Mouse (Mus musculus) left cerebral cortex, postnatal 36 days (tissue): Measurements from ENCODE around the gene Gstm7. TPM values are rescaled to one million over a fixed set of nuclear protein-coding genes. Genes with fewer than 3 reads are reported as not detected.
"Not testable (repeated sequence)": the region's sequence is repeated elsewhere in the genome, so short reads cannot be mapped to it uniquely, and the experiment has no call there.

Experiments used
- DNase-seq, 2 experiments: peaks; one replicate each; pipeline ENCODE4 v3.0.0; 2021 to 2022; ENCODE audit warnings: low spot score in 2 of 2, mixed read lengths in 1 of 2
- intact Hi-C: fragments of 180-260 bp; cut with DNase I; formaldehyde crosslinking; loops from one replicate; pipeline ENCODE4 v1.15.1; 2025
- total RNA-seq, 2 experiments: library from RNA; stranded (reverse); gene quantifications; 2 replicates each; pipeline ENCODE4 v1.2.3; 2021

Gene Gstm7
- total RNA-seq, 2 experiments from 2014 or later = 81.4 to 92.9 TPM

GRCm38 (mm10) chr3:107895194-107895719 is 36.4 kb downstream of the Gstm7 start:
- no peak for DNase-seq
- intact Hi-C loops = no loop called here

DNA sequence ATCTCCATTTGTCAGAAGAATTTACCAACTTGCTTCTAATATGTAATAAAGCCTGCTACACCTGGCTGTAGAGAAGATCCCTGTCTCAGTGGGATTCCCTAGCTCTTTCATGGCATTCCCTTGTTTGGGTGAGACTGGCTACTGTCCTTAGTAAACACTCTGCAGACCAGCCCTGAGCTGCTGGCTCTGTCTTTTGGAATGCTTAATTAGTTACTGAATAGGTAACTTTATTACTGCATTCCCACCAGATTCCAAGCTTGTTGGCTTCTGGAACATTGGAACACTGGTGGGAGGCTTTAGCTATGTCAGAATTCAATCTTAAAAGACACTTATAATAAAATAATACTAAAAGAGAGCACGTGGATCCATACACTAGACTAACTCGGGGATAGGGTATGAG is 42.4 kb downstream of the Gstm7 start:
- intact Hi-C loops, DNase-seq: not testable (repeated sequence)

- DNase-seq = peak; percentile 38 to 48
- intact Hi-C loops = no loop called here
Observed at GRCm38 (mm10) chr3:107887674-107888495, 43.7 kb downstream of the Gstm7 start.

DNA sequence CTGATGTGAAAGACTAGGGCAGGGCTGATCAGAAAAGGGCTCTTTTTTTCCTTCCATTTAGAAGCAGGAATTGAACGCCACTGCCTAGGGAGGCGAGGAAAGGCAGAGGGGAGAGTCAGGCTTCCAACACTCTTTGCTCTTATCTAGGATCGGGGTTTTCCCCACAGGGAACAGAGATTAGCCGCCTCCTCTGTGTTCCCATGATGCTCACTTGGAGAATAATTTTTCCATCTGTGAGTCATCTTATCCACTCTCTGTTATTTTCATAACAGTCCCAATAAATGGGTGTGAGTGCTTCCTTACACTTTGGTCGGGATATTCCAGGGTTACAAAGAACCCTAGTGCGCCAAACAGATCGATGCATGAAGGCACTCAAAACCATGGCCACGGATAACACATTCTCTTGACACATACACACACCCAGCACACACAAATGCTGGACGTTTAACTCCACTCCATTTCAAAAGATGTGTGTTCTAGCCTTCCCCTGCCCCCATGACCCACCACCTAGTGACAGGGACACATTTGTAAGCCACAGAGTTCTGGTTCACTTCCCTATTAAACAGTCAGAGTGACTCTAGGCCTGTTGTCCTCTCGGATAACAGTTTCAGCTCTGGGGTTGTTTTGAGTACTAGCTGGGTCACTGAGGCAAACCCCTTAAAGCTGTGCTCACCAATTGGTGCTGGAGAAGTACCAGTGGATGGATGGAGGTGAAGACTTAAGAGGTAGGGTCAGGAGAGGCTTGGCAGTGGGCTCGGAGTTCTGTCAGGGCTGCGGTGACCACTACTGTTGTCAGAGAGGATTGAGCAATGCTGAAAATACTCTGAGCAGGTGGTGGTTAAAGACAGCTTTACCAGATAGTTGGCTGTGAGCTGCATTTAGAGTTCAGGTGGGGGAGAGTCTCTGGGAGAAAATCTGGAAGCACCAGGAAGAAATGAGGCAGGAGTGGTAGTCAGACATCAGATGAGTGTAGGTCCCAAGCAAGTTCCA is 53.6 kb downstream of the Gstm7 start:
- intact Hi-C loops = no loop called here
- DNase-seq = no peak

DNA sequence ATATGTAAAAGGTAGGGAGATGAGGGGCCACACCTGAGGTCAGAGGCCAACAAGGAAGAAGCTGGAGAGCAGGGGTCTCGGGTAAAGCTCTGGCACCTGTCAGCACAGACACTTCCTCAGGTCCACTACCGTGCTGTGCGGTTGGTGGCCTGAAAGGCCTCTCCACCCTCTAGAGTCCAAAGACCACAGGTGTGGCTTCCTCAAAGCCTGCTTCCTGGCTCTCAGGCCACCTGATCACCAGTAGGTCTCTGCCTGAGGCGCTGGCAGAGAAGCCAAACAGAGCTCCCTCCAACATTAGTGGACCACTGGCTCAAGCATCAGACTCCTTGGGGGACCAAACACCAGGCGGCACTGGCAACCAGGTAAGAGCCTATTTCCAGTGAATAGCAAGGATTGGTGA is 54.6 kb downstream of the Gstm7 start, which contains the start of gene Eps8l3:
TSS of gene Eps8l3 (plus strand) at position 225 of the 400 bp plus-strand sequence.
- intact Hi-C loops = no loop called here
- no peak for DNase-seq

Other genes with a start within 250 kb of the Gstm7 start
- 100 to 1,000 TPM; 325 TPM for gene Ahcyl1, start 235.3 kb downstream of the Gstm7 start, total RNA-seq
- gene Csf1, start 171.3 kb downstream of the Gstm7 start, total RNA-seq = 10 to 100 TPM; 12.4 to 14.0 TPM
- not detected for gene Eps8l3, start 54.6 kb downstream of the Gstm7 start, total RNA-seq
- gene Gstm5, start 36.0 kb downstream of the Gstm7 start, total RNA-seq = 100 to 1,000 TPM; 221 to 262 TPM
- gene Gstm6, start 11.9 kb upstream of the Gstm7 start, total RNA-seq = 1 to 10 TPM; 4.0 to 4.7 TPM
- gene Gstm3, start 37.5 kb upstream of the Gstm7 start, total RNA-seq = not detected
- 1 to 10 TPM; 2.6 to 2.9 TPM for gene Gstm2, start 54.6 kb upstream of the Gstm7 start, total RNA-seq
- gene Gstm1, start 86.2 kb upstream of the Gstm7 start, total RNA-seq = 100 to 1,000 TPM; 237 to 250 TPM
- 10 to 100 TPM in 1 of 2 experiments, 1 to 10 TPM in 1; 7.8 to 11.8 TPM for gene Gstm4, start 113.1 kb upstream of the Gstm7 start, total RNA-seq
- 10 to 100 TPM; 48.9 to 52.9 TPM for gene Ampd2, start 154.8 kb upstream of the Gstm7 start, total RNA-seq
- not detected for gene Gnat2, start 161.0 kb upstream of the Gstm7 start, total RNA-seq
- 10 to 100 TPM; 26.9 to 27.0 TPM for gene Gnai3, start 214.3 kb upstream of the Gstm7 start, total RNA-seq
- 10 to 100 TPM; 18.1 to 19.1 TPM for gene Gpr61, start 223.1 kb upstream of the Gstm7 start, total RNA-seq